ENCODE assay signal across 8 mouse cellular contexts in the genomic region with DNA sequence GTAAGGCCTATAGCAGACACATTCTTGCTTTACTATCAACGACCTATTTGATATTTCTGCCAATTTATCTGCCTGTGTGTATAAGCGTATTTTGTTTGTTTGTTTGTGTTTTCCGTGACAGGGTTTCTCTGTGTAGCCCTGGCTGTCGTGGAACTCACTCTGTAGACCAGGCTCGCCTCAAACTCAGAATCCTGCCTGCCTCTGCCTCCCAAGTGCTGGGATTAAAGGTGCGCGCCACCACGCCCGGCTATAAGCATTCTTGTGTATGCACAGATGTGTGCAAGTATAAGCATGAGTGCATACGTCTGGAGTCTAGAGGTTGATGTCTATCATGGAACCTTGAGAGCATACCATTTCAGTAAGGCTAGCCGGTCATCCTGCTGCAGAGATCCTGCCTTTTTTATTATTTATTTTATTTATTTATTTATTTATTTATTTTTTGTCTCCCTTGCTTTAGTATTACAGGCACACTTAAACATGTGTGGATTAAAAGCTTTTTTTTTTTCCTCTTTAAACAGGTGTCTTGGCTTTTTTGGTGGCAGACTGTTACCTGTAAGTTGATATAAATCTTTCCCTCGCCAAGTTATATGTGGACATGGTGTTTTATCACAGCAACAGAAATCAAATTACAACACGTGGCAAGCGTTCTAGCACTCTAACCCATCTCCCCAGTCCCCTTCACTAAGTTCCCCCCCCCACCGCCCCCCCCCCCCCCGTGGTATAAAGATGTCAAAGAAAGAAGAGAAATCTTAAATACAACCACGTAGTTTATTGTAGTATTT. TPM values are rescaled to one million over a fixed set of nuclear protein-coding genes. Genes with fewer than 3 reads are reported as not detected.
A peak's percentile ranks its signal among the peaks of the same experiment; 100 is the strongest.
DNase-seq lines count a peak whose midpoint lies in the region; ATAC-seq and TF ChIP-seq lines count a peak whose summit lies in the region.

No protein-coding gene starts in this region.

- no peaks in the 10 kb centered on the region for H3K9me3 ChIP-seq in kidney, postnatal 0 days (replicated peaks; ENCODE audit: low read length)
- H3K9me3 ChIP-seq in embryonic facial prominence, embryonic 14.5 days (ENCODE audit: control insufficient read depth, low read length) = no peaks in the 10 kb centered on the region
- H3K9me3 ChIP-seq in intestine, embryonic 15.5 days = no peaks in the 10 kb centered on the region
- H3K9me3 ChIP-seq in neural tube, embryonic 12.5 days = no peaks in the 10 kb centered on the region

- H3K36me3 ChIP-seq in kidney, postnatal 0 days (ENCODE audit: insufficient read depth, low read length) = no peaks in the 10 kb centered on the region
- H3K36me3 ChIP-seq in embryonic facial prominence, embryonic 14.5 days (ENCODE audit: control insufficient read depth, insufficient read depth, low read length) = no peaks in the 10 kb centered on the region
- no peaks in the 10 kb centered on the region for H3K36me3 ChIP-seq in intestine, embryonic 15.5 days
- H3K36me3 ChIP-seq in neural tube, embryonic 12.5 days = no peaks in the 10 kb centered on the region

- H3K4me2 ChIP-seq in kidney, postnatal 0 days (ENCODE audit: low read length) = peak overlapping the region; percentile 80
- peak overlapping the region; percentile 70 for H3K4me2 ChIP-seq in embryonic facial prominence, embryonic 14.5 days (ENCODE audit: low read depth, low read length)
- H3K4me2 ChIP-seq in intestine, embryonic 15.5 days (replicated peaks) = peak overlapping the region; percentile 71
- H3K4me2 ChIP-seq in neural tube, embryonic 12.5 days (replicated peaks) = peak overlapping the region; percentile 76

- peak; percentile 15; the same call in 1 of the 2 replicates for ATAC-seq in kidney, postnatal 0 days (replicated peaks; ENCODE audit: low FRiP score, low read depth)
- ATAC-seq in embryonic facial prominence, embryonic 14.5 days (ENCODE audit: low read depth) = no peak
- no peak; the same call in 1 of the 2 replicates for ATAC-seq in intestine, embryonic 15.5 days
- ATAC-seq in neural tube, embryonic 12.5 days (ENCODE audit: low FRiP score, low read depth) = no peak

- peak overlapping the region; percentile 84 for H3K4me3 ChIP-seq in kidney, postnatal 0 days (replicated peaks; ENCODE audit: low read depth, low read length)
- peak overlapping the region; percentile 78 for H3K4me3 ChIP-seq in embryonic facial prominence, embryonic 14.5 days (ENCODE audit: low read depth, low read length)
- peak overlapping the region; percentile 80 for H3K4me3 ChIP-seq in intestine, embryonic 15.5 days (replicated peaks)
- H3K4me3 ChIP-seq in neural tube, embryonic 12.5 days = peak overlapping the region; percentile 96

- H3K4me1 ChIP-seq in kidney, postnatal 0 days (replicated peaks; ENCODE audit: insufficient read depth, low read length) = peaks cover 11% of the 10 kb centered on the region; the same call in 1 of the 2 replicates
- peaks cover 11% of the 10 kb centered on the region for H3K4me1 ChIP-seq in embryonic facial prominence, embryonic 14.5 days (ENCODE audit: control insufficient read depth, insufficient read depth, low read length)
- H3K4me1 ChIP-seq in intestine, embryonic 15.5 days (replicated peaks) = no peaks in the 10 kb centered on the region
- peaks cover 14% of the 10 kb centered on the region for H3K4me1 ChIP-seq in neural tube, embryonic 12.5 days

- H3K27ac ChIP-seq in kidney, postnatal 0 days = 0 out of 2 replicates have a peak overlapping the region, but pooled peaks have one; percentile 90
- peak overlapping the region; percentile 97 for H3K27ac ChIP-seq in embryonic facial prominence, embryonic 14.5 days (replicated peaks; ENCODE audit: low read depth, low read length)
- peak overlapping the region; percentile 99; the same call in 1 of the 2 replicates for H3K27ac ChIP-seq in intestine, embryonic 15.5 days
- no peak overlapping the region for H3K27ac ChIP-seq in neural tube, embryonic 12.5 days

- H3K9ac ChIP-seq in kidney, postnatal 0 days (ENCODE audit: low read depth, low read length) = peak overlapping the region; percentile 91
- H3K9ac ChIP-seq in embryonic facial prominence, embryonic 14.5 days (ENCODE audit: low read depth, low read length) = peak overlapping the region; percentile 92
- peak overlapping the region; percentile 89 for H3K9ac ChIP-seq in intestine, embryonic 15.5 days
- H3K9ac ChIP-seq in neural tube, embryonic 12.5 days = peak overlapping the region; percentile 95

- no peak for TF ChIP-seq CTCF in kidney, postnatal 0 days (IDR thresholded peaks at IDR 0.05; ENCODE audit: low read depth)

- DNase-seq in kidney, postnatal 0 days (ENCODE audit: low spot score) = no peak
- DNase-seq in kidney, postnatal 36 days = no peak
- no peak for DNase-seq in embryonic facial prominence, embryonic 14.5 days (ENCODE audit: low spot score)
- no peak for DNase-seq in B cell, adult 2 months
- no peak for DNase-seq in kidney, postnatal 4 days
- DNase-seq in kidney, adult 8-10 months = no peak

- WGBS in kidney, postnatal 0 days = 55% methylated on average over 17 of the region's 17 CpGs
- 57% methylated on average over 17 of the region's 17 CpGs for WGBS in embryonic facial prominence, embryonic 14.5 days
- WGBS in intestine, embryonic 15.5 days = 53% methylated on average over 17 of the region's 17 CpGs
- 59% methylated on average over 17 of the region's 17 CpGs for WGBS in neural tube, embryonic 12.5 days

- no peaks in the 10 kb centered on the region for H3K27me3 ChIP-seq in kidney, postnatal 0 days (ENCODE audit: insufficient read depth, low read length)
- no peaks in the 10 kb centered on the region for H3K27me3 ChIP-seq in embryonic facial prominence, embryonic 14.5 days (replicated peaks; ENCODE audit: control insufficient read depth, insufficient read depth, low read length)
- no peaks in the 10 kb centered on the region for H3K27me3 ChIP-seq in intestine, embryonic 15.5 days (replicated peaks)
- no peaks in the 10 kb centered on the region for H3K27me3 ChIP-seq in neural tube, embryonic 12.5 days (replicated peaks)

RNA-seq across cellular contexts. Expression of a gene that starts 1.0 kb away (rescaled TPM):
- 18.1 and 18.6 TPM in 2 replicates for polyA plus RNA-seq in kidney, postnatal 0 days (2015; fragmentation: Nextera tagmentation; extraction: Ambion mirVana)
- polyA plus RNA-seq in embryonic facial prominence, embryonic 14.5 days (2014; fragmentation: Nextera tagmentation; extraction: Ambion mirVana) = 23.7 and 26.1 TPM in 2 replicates
- polyA plus RNA-seq in intestine, embryonic 15.5 days (2015; fragmentation: Nextera tagmentation; extraction: Ambion mirVana) = 19.6 and 20.3 TPM in 2 replicates
- 31.3 and 31.8 TPM in 2 replicates for polyA plus RNA-seq in neural tube, embryonic 12.5 days (2016; fragmentation: Nextera tagmentation; extraction: Ambion mirVana)

RNA-seq across cellular contexts. Expression of a gene that starts 8.7 kb away (rescaled TPM):
- 54.6 and 63.2 TPM in 2 replicates for polyA plus RNA-seq in kidney, postnatal 0 days (2015; fragmentation: Nextera tagmentation; extraction: Ambion mirVana)
- polyA plus RNA-seq in embryonic facial prominence, embryonic 14.5 days (2014; fragmentation: Nextera tagmentation; extraction: Ambion mirVana) = 41.5 and 41.6 TPM in 2 replicates
- 47.2 and 48.3 TPM in 2 replicates for polyA plus RNA-seq in intestine, embryonic 15.5 days (2015; fragmentation: Nextera tagmentation; extraction: Ambion mirVana)
- 26.5 and 26.6 TPM in 2 replicates for polyA plus RNA-seq in neural tube, embryonic 12.5 days (2016; fragmentation: Nextera tagmentation; extraction: Ambion mirVana)

RNA-seq across cellular contexts. Expression of a gene that starts 45.0 kb away (rescaled TPM):
- 0.26 and 0.32 TPM in 2 replicates for polyA plus RNA-seq in kidney, postnatal 0 days (2015; fragmentation: Nextera tagmentation; extraction: Ambion mirVana)
- not detected in 2 replicates for polyA plus RNA-seq in embryonic facial prominence, embryonic 14.5 days (2014; fragmentation: Nextera tagmentation; extraction: Ambion mirVana)
- not detected in 2 replicates for polyA plus RNA-seq in intestine, embryonic 15.5 days (2015; fragmentation: Nextera tagmentation; extraction: Ambion mirVana)
- not detected in 2 replicates for polyA plus RNA-seq in neural tube, embryonic 12.5 days (2016; fragmentation: Nextera tagmentation; extraction: Ambion mirVana)

RNA-seq across cellular contexts. Expression of a gene that starts 59.5 kb away (rescaled TPM):
- polyA plus RNA-seq in kidney, postnatal 0 days (2015; fragmentation: Nextera tagmentation; extraction: Ambion mirVana) = not detected in 2 replicates
- not detected in 2 replicates for polyA plus RNA-seq in embryonic facial prominence, embryonic 14.5 days (2014; fragmentation: Nextera tagmentation; extraction: Ambion mirVana)
- not detected in 2 replicates for polyA plus RNA-seq in intestine, embryonic 15.5 days (2015; fragmentation: Nextera tagmentation; extraction: Ambion mirVana)
- polyA plus RNA-seq in neural tube, embryonic 12.5 days (2016; fragmentation: Nextera tagmentation; extraction: Ambion mirVana) = not detected in 2 replicates
